Mouse (Mus musculus) kidney, postnatal 36 days (tissue): ENCODE results near the gene Trip11.

Experiments used
- DNase-seq, 2 experiments: peaks; one replicate each; pipeline ENCODE4 v3.0.0; 2021 to 2022; ENCODE audit warnings: mixed read lengths in 2 of 2

Gene Trip11

GRCm38 (mm10) chr12:101818608-101819370, 94.3 kb downstream of the Trip11 start, which contains the start of gene Fbln5:
Gene Fbln5, minus strand, starts transcription at chr12:101819055.
- peak; percentile 66 to 75 for DNase-seq

DNA sequence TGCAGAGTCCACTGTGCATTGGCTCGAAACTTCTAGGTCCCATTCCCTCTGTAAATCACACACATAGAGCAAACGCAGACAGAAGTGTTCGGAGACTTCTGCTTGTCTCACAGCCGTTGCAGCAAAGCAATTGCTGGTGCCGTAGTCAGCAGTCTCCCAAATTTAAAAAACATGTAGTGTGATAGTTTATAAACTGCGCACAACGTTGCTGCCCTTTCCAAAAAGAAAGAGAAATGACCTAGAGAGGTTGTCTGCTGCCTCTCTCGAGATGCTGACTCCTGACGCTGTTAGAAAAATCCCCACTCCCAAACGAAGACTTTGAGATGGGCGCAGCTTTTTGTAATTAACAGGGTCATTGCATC, 94.8 kb downstream of the Trip11 start:
- no peak for DNase-seq

DNA sequence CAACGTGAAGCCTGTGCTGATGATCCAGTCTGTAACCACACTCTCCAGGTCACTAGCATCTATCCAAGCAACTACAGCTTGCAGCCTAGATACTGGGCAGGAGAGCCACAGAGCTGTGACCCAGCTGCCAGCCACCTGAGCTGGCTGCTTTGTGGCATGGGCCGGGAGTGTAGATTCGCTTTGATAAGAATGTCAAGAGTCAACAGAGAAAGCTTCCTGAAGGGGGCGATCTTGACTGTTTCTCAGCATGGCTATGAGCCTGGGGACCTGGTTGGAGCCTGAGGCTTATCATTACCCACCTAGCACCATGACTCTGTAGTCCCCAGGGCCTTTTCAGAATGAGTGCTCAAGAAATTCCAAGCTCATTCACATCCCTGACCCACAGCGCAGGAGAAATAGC, 96.3 kb downstream of the Trip11 start:
- peak in 1 of 2 experiments; percentile 33 for DNase-seq

DNA sequence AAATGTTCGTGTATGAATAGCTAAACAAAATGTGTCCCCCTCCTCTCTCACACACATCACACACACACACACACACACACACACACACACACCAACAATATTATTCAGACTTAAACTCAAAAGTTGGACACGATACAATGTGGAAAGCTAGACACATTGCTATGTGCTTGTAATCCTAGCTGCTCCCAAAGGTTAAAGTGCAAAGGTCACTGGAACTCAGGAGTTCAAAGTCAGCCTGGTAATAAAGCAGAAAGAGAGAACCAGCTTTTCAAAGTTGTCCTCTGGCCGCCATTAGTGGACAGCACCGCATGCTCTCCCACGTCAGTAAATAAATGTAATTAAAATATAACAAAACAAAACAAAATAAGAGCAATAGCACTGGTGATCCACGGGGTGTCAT, 97.3 kb downstream of the Trip11 start:
- no peak for DNase-seq

- no peak for DNase-seq
Measured at GRCm38 (mm10) chr12:101814423-101814822, 98.6 kb downstream of the Trip11 start.

GRCm38 (mm10) chr12:101811181-101811580, 101.9 kb downstream of the Trip11 start:
- peak in 1 of 2 experiments; percentile 46 for DNase-seq

GRCm38 (mm10) chr12:101810515-101810914, 102.6 kb downstream of the Trip11 start:
- no peak for DNase-seq

GRCm38 (mm10) chr12:101807400-101807799, 105.7 kb downstream of the Trip11 start:
- peak; percentile 38 to 46 for DNase-seq

- DNase-seq, result no peak
Measured at GRCm38 (mm10) chr12:101802445-101802844, 110.6 kb downstream of the Trip11 start.

GRCm38 (mm10) chr12:101801744-101802143, 111.3 kb downstream of the Trip11 start:
- DNase-seq, result peak; percentile 31 to 45

DNA sequence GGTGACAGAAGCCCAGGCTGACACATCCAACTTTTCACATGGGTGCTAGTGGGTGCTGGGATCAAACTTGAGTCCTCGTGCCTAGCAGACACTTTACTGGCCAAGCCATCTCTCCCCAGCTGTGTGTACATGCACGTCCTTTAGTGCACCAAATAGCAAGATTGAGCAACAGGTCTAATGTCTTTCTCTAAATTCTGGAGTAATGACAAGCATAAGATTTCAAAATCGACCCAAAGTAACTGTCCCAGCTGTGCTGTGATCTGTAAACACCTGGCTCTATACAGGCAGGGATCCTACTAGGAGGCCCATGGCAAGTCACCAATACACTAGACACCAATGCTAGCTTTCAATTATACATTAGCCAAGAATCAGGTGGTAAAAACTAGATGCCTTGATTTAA, 112.0 kb downstream of the Trip11 start:
- no peak for DNase-seq

GRCm38 (mm10) chr12:101798189-101798922, 114.7 kb downstream of the Trip11 start:
- DNase-seq, result peak; percentile 17 to 42

GRCm38 (mm10) chr12:101794458-101794857, 118.6 kb downstream of the Trip11 start:
- DNase-seq, result peak; percentile 74 to 75

DNA sequence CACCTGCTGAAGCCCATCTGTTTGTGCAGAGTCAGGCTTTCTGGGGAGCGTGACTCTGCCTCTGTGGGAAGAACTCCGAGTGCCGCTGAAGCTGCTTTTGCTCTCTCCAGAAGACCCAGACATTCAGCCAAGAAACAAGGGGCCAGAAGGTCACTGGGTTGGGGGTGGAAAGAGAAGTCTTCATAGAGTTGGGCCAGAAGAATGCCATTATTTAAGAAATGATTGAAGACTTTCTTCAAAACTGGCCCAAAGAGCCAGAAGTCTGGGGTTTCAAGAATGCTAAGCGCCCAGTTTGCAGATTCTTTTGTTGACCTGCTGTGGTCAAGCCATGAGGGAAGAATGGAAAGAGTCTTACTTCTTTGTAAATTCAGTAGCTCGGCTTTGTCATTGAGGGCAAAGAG, 119.8 kb downstream of the Trip11 start:
- peak; percentile 66 to 73 for DNase-seq

DNA sequence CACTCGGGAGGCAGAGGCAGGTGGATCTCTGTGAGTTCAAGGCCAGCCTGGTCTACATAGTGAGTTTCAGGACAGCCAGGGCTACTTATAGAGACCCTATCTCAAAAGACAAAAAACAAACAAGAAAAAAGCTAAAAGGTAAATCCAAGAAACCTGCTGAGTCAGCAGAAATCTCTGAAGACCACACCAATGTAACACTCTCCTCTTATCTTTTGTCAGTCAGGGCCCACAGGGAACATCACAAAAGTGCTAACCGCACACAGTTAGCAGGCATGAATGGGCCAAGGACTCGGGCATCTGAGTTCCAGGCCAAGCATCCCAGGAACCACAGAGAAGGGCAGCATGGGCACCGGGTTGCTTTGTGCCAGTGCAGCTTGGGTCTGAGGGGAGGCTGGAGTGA, 120.4 kb downstream of the Trip11 start:
- DNase-seq, result no peak

- no peak for DNase-seq
Measured at GRCm38 (mm10) chr12:101789767-101790166, 123.3 kb downstream of the Trip11 start.

DNA sequence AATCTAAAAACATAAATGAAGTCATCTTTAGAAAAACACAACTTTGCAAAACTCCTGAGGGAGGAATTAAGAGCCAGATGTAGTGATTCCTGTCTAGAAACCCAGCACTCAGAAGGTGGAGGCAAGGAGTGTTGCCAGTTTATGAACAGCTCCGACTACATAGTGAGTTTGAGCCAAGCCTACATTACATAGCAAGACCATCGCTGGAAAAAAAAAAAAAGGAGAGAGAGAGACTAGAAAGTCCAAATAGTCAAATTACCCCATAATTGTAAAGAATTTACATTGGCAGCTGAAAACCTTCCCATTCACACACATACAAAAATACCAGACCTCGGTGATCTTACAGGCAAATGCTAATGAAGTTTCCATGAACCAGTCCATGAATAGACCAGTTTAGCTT, 123.8 kb downstream of the Trip11 start:
- no peak for DNase-seq
